In the genomic region with DNA sequence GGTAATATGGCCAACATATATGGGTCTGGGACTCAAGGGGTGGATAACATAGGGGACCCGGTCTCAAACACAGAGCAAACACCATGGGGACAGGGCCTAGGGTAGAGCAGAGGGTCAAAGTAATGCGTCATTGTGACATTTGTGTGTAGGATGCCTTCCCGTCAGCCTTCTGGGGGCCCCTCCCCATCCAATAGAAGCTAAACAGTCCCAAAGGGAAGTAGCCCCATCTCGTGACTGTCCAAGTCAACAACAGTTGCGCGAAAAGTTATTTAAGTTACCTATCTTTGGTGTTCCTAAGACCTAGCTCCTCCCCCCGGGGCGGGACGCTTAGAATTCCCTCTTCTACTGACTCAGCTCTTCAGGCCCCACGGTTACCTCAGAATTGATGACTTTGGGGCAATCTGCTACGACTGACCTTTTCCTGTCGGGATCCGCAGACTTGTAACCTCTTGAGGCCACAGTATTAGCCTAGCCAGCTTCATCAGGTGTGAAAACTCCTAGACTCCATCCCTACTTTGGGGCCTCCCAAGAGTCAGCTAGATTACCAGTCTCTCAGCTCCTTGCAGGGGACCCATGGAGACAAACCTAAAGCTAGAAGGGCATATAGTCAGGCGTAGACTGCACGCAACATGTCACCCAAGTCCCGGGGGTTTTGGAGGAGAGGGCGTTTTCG, we compare ENCODE assay signal across 8 mouse cellular contexts. TPM values are rescaled to one million over a fixed set of nuclear protein-coding genes. Genes with fewer than 3 reads are reported as not detected.
DNase-seq lines count a peak whose midpoint lies in the region; ATAC-seq and TF ChIP-seq lines count a peak whose summit lies in the region.

No protein-coding gene starts in this region.

- peaks cover 8% of the 10 kb centered on the region for H3K4me1 ChIP-seq in heart, embryonic 15.5 days (replicated peaks)
- H3K4me1 ChIP-seq in hindbrain, embryonic 15.5 days (replicated peaks): peaks cover 11% of the 10 kb centered on the region
- peaks cover 3 to 4% of the 10 kb centered on the region in 2 experiments; a peak in 1 of 4 replicates for H3K4me1 ChIP-seq in liver, embryonic 14.5 days (replicated peaks; ENCODE audit: control insufficient read depth in 2 of 2, insufficient read depth in 2 of 2, low read length in 1 of 2)
- H3K4me1 ChIP-seq in neural tube, embryonic 13.5 days (replicated peaks): peaks cover 13% of the 10 kb centered on the region

- peak; percentile 15; the same call in 1 of the 2 replicates for ATAC-seq in heart, embryonic 15.5 days (replicated peaks; ENCODE audit: insufficient number of reproducible peaks, insufficient read depth, low FRiP score, low read depth)
- no peak for ATAC-seq in hindbrain, embryonic 15.5 days (ENCODE audit: low FRiP score, low read depth)
- peak; percentile 52 for ATAC-seq in liver, embryonic 14.5 days (ENCODE audit: insufficient read depth)
- ATAC-seq in neural tube, embryonic 13.5 days (ENCODE audit: low read depth): peak; percentile 53

- WGBS in heart, embryonic 15.5 days: 11% methylated on average over 18 of the region's 18 CpGs
- WGBS in hindbrain, embryonic 15.5 days: 13% methylated on average over 18 of the region's 18 CpGs
- 9% methylated on average over 18 of the region's 18 CpGs for WGBS in liver, embryonic 14.5 days (ENCODE audit: insufficient replicate concordance)
- WGBS in neural tube, embryonic 13.5 days: 10% methylated on average over 18 of the region's 18 CpGs

- no peak overlapping the region for H3K27ac ChIP-seq in heart, embryonic 15.5 days
- no peak overlapping the region for H3K27ac ChIP-seq in hindbrain, embryonic 15.5 days (replicated peaks)
- no peak overlapping the region for H3K27ac ChIP-seq in liver, embryonic 14.5 days
- H3K27ac ChIP-seq in neural tube, embryonic 13.5 days (replicated peaks): no peak overlapping the region

- no peaks in the 10 kb centered on the region for H3K9me3 ChIP-seq in heart, embryonic 15.5 days (replicated peaks)
- H3K9me3 ChIP-seq in hindbrain, embryonic 15.5 days: no peaks in the 10 kb centered on the region
- no peaks in the 10 kb centered on the region for H3K9me3 ChIP-seq in liver, embryonic 14.5 days (ENCODE audit: control insufficient read depth, low read length)
- H3K9me3 ChIP-seq in neural tube, embryonic 13.5 days: no peaks in the 10 kb centered on the region

- H3K4me2 ChIP-seq in heart, embryonic 15.5 days: peak overlapping the region; percentile 80
- H3K4me2 ChIP-seq in hindbrain, embryonic 15.5 days: peak overlapping the region; percentile 82
- H3K4me2 ChIP-seq in liver, embryonic 14.5 days (ENCODE audit: low read depth): peak overlapping the region; percentile 45
- H3K4me2 ChIP-seq in neural tube, embryonic 13.5 days: peak overlapping the region; percentile 74

- DNase-seq in heart, adult 8-10 months (ENCODE audit: low spot score): no peak
- peak; percentile 30 to 38 for DNase-seq in cerebellum, postnatal 36 days
- peak in 2 of 3 experiments; percentile 34 to 46 for DNase-seq in liver, embryonic 14.5 days (ENCODE audit: low read depth in 3 of 3, low spot score in 3 of 3)
- no peak for DNase-seq in left cerebral cortex, adult 8-10 months (ENCODE audit: low spot score in 2 of 2)
- DNase-seq in layer of hippocampus, adult 9-11 months: no peak

- no peaks in the 10 kb centered on the region for H3K36me3 ChIP-seq in heart, embryonic 15.5 days
- no peaks in the 10 kb centered on the region for H3K36me3 ChIP-seq in hindbrain, embryonic 15.5 days
- H3K36me3 ChIP-seq in liver, embryonic 14.5 days (replicated peaks; ENCODE audit: control insufficient read depth, insufficient read depth, low read depth): no peaks in the 10 kb centered on the region
- no peaks in the 10 kb centered on the region for H3K36me3 ChIP-seq in neural tube, embryonic 13.5 days

- H3K4me3 ChIP-seq in heart, embryonic 15.5 days: peak overlapping the region; percentile 43
- peak overlapping the region; percentile 41 for H3K4me3 ChIP-seq in hindbrain, embryonic 15.5 days
- peak overlapping the region; percentile 3 to 27 for H3K4me3 ChIP-seq in liver, embryonic 14.5 days (ENCODE audit: insufficient read depth in 1 of 2, low read depth in 2 of 2, low read length in 2 of 2)
- peak overlapping the region; percentile 38 for H3K4me3 ChIP-seq in neural tube, embryonic 13.5 days

- H3K9ac ChIP-seq in heart, embryonic 15.5 days: no peak overlapping the region
- peak overlapping the region; percentile 34 for H3K9ac ChIP-seq in hindbrain, embryonic 15.5 days
- H3K9ac ChIP-seq in liver, embryonic 14.5 days (replicated peaks): no peak overlapping the region
- H3K9ac ChIP-seq in neural tube, embryonic 13.5 days: peak overlapping the region; percentile 63

- TF ChIP-seq EP300 in liver, embryonic 14.5 days (IDR thresholded peaks at IDR 0.05; ENCODE audit: low read depth): no peak

- H3K27me3 ChIP-seq in heart, embryonic 15.5 days: no peaks in the 10 kb centered on the region
- H3K27me3 ChIP-seq in hindbrain, embryonic 15.5 days: no peaks in the 10 kb centered on the region
- no peaks in the 10 kb centered on the region for H3K27me3 ChIP-seq in liver, embryonic 14.5 days (ENCODE audit: control insufficient read depth, insufficient read depth, low read length)
- no peaks in the 10 kb centered on the region for H3K27me3 ChIP-seq in neural tube, embryonic 13.5 days

- TF ChIP-seq CTCF in liver, embryonic 14.5 days (IDR thresholded peaks at IDR 0.05; ENCODE audit: low read depth): no peak; the same call in 1 of the 2 replicates

RNA-seq across cellular contexts. Expression of gene H3f3a, which starts 20.2 kb away (rescaled TPM):
- polyA plus RNA-seq in heart, embryonic 15.5 days (2015; fragmentation: Nextera tagmentation; extraction: Ambion mirVana): 1,560 and 1,618 TPM in 2 replicates
- total RNA-seq in heart, adult 8-10 months (2022): 100 to 1,000 TPM; 363 to 431 (median 376) TPM
- polyA plus RNA-seq in hindbrain, embryonic 15.5 days (2015; fragmentation: Nextera tagmentation; extraction: Ambion mirVana): 2,665 and 2,688 TPM in 2 replicates
- polyA plus RNA-seq in liver, embryonic 14.5 days (2012; rRNA removed): 529 and 1,021 TPM in 2 replicates
- polyA plus RNA-seq in liver, embryonic 14.5 days (2014; fragmentation: Nextera tagmentation; extraction: Ambion mirVana): 2,262 and 2,378 TPM in 2 replicates
- polyA plus RNA-seq in neural tube, embryonic 13.5 days (2015; fragmentation: Nextera tagmentation; extraction: Ambion mirVana): 3,608 and 3,867 TPM in 2 replicates
- 100 to 1,000 TPM; 259 to 296 (median 268) TPM for total RNA-seq in left cerebral cortex, adult 8-10 months (2022)

RNA-seq across cellular contexts. Expression of gene Sde2, which starts 57.3 kb away (rescaled TPM):
- polyA plus RNA-seq in heart, embryonic 15.5 days (2015; fragmentation: Nextera tagmentation; extraction: Ambion mirVana): 20.8 and 22.8 TPM in 2 replicates
- total RNA-seq in heart, adult 8-10 months (2022): 10 to 100 TPM; 10.1 to 12.9 (median 11.0) TPM
- polyA plus RNA-seq in hindbrain, embryonic 15.5 days (2015; fragmentation: Nextera tagmentation; extraction: Ambion mirVana): 26.6 and 29.3 TPM in 2 replicates
- 11.5 and 15.5 TPM in 2 replicates for polyA plus RNA-seq in liver, embryonic 14.5 days (2012; rRNA removed)
- 15.8 and 18.0 TPM in 2 replicates for polyA plus RNA-seq in liver, embryonic 14.5 days (2014; fragmentation: Nextera tagmentation; extraction: Ambion mirVana)
- 25.7 and 33.7 TPM in 2 replicates for polyA plus RNA-seq in neural tube, embryonic 13.5 days (2015; fragmentation: Nextera tagmentation; extraction: Ambion mirVana)
- total RNA-seq in left cerebral cortex, adult 8-10 months (2022): 10 to 100 TPM; 18.7 to 23.4 (median 21.9) TPM

Comparison
In these comparisons a context has a peak if more than half of its experiments do, and no peak if none do; other contexts are left out.
1. H3K9ac ChIP-seq: peak in hindbrain, embryonic 15.5 days (single experiment) and neural tube, embryonic 13.5 days (single experiment); none in heart, embryonic 15.5 days (single experiment) and liver, embryonic 14.5 days (single experiment).
2. DNase-seq: peak in cerebellum, postnatal 36 days (2 of 2) and liver, embryonic 14.5 days (2 of 3); none in heart, adult 8-10 months (single experiment), left cerebral cortex, adult 8-10 months (0 of 2) and layer of hippocampus, adult 9-11 months (single experiment).
3. Peak in every context shown above with its lines, with median percentiles within 50 percentile points of each other: H3K4me2 ChIP-seq and H3K4me3 ChIP-seq.